Mouse (Mus musculus) embryonic facial prominence, embryonic 15.5 days (tissue): Measurements from ENCODE around the gene Golph3. TPM values are rescaled to one million over a fixed set of nuclear protein-coding genes. Genes with fewer than 3 reads are reported as not detected.
"Not testable (repeated sequence)": the region's sequence is repeated elsewhere in the genome, so short reads cannot be mapped to it uniquely, and the experiment has no call there.

Source experiments
- ATAC-seq: fragments of 200-750 bp; cut with Nextera tagmentation; 2 replicates; pipeline ENCODE4 v1.8.0; 2017; ENCODE audit warnings: low read depth, moderate TSS enrichment; ENCODE audit not compliant: insufficient number of reproducible peaks, low FRiP score, low TSS enrichment
- H3K27ac ChIP-seq: fragments of 300-500 bp; sonication (generic); replicated peaks from 2 replicates; pipeline ENCODE4 v1.5.1; 2015; ENCODE audit warnings: mild to moderate bottlenecking, inconsistent platforms
- H3K27me3 ChIP-seq: fragments of 300-500 bp; sonication (generic); 2 replicates; pipeline ENCODE4 v1.6.1; 2015; ENCODE audit warnings: inconsistent platforms
- H3K36me3 ChIP-seq: fragments of 300-500 bp; sonication (generic); 2 replicates; pipeline ENCODE4 v1.6.1; 2015; ENCODE audit warnings: mild to moderate bottlenecking, inconsistent platforms
- H3K4me1 ChIP-seq: fragments of 300-500 bp; sonication (generic); 2 replicates; pipeline ENCODE4 v1.6.1; 2015; ENCODE audit warnings: inconsistent platforms
- H3K4me2 ChIP-seq: fragments of 300-500 bp; sonication (generic); replicated peaks from 2 replicates; pipeline ENCODE4 v1.6.1; 2015; ENCODE audit warnings: mild to moderate bottlenecking, inconsistent platforms
- H3K4me3 ChIP-seq: fragments of 300-500 bp; sonication (generic); replicated peaks from 2 replicates; pipeline ENCODE4 v1.5.1; 2015; ENCODE audit warnings: mild to moderate bottlenecking, inconsistent platforms
- H3K9ac ChIP-seq: fragments of 300-500 bp; sonication (generic); 2 replicates; pipeline ENCODE4 v1.6.1; 2015; ENCODE audit warnings: inconsistent platforms
- H3K9me3 ChIP-seq: fragments of 300-500 bp; sonication (generic); replicated peaks from 2 replicates; pipeline ENCODE4 v1.6.1; 2016; ENCODE audit warnings: inconsistent platforms
- WGBS: fragments of 180-500 bp; shearing (Covaris S2); methylation state at CpG from one replicate; pipeline ENCODE4 v1.1.7; 2015; 5-methylcytosine and 5-hydroxymethylcytosine counted together
- polyA plus RNA-seq: library from polyadenylated mRNA; unstranded; fragments of >200 nt; fragmentation: Nextera tagmentation; extraction: Ambion mirVana; gene quantifications from 2 replicates; pipeline ENCODE4 v1.2.1, GENCODE M21; 2015

The Golph3 gene
- polyA plus RNA-seq, 1 experiment from 2014 or later: 93.5 TPM

DNA sequence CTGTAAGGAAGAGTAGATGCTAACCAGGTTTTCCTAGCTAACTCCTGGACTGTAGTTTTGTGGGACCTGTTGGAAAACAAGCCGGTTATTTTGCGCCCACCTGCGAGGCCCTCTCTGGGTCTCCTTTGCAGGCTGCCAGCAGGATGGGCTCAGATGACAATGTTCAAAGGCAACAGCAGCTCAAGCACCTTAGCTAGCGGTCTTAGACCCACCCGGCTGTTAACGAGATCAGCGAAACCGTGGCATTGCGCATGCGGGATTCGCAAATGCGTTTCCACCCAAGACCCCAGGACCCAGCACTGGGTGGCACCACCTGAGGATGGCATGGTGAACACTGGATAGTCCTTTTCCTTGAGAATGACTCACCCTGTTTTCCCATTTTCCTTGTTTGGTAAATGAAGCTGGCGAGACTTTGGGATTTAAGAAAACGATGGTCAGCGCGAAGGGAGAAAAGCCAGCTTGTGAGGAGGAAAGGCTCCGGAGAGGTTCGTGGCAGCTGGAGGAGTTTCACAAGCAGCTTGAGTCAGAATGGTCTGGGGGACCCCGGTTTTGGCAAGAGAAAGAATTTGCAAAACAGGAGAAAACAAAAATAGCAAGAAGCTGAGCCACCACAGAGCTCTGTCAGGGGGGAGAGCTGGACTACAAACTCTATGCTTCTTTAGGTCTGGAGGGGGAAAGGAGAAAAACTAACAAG, 39.4 kb downstream of the Golph3 start:
- no peaks in the 10 kb centered on the region for H3K4me1 ChIP-seq
- no peaks in the 10 kb centered on the region for H3K27me3 ChIP-seq
- H3K27ac ChIP-seq: no peak overlapping the region
- H3K9ac ChIP-seq: no peak overlapping the region
- H3K4me2 ChIP-seq: no peak overlapping the region
- H3K36me3 ChIP-seq: peaks cover 59% of the 10 kb centered on the region
- no peak overlapping the region for H3K4me3 ChIP-seq
- H3K9me3 ChIP-seq: no peaks in the 10 kb centered on the region
- 75% methylated on average over 19 of the region's 19 CpGs for WGBS
- no peak for ATAC-seq

DNA sequence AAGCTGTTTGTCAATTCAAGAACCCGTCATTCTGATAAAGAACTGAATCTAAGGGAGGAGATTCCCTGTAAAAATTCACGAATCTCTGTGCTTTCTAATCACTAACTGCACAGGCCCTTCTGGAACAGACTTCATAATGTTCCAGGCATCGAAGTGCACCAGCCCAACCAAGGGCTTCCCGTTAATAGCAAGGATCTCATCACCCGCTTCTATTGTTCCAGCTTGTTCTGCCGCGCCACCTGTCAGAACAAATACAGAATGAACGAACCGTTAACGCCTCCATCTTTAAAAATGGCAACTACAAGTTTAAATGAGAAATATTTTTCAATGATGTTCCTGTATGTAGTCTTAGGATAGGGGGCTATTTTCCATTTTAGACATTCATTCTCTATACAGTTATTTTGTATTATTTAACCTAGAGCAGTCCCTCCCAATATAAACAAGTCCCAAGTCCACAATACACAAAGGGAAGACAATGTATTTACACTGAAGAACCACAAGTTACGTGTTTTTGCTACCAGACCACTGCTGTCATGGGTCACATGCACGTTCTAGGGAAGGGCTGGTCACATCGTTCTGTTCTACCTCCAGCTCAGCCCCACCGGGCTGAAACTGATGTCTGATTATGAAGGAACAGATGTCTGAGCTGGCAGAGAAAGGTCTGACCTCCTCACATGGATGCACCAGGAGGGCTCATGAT, 40.9 kb downstream of the Golph3 start:
- no peak for ATAC-seq
- H3K4me3 ChIP-seq: no peak overlapping the region
- H3K36me3 ChIP-seq: peaks cover 54% of the 10 kb centered on the region
- H3K9me3 ChIP-seq: no peaks in the 10 kb centered on the region
- H3K4me1 ChIP-seq: 0 out of 2 replicates have a peak, but pooled peaks cover 4% of the 10 kb centered on the region
- H3K27ac ChIP-seq: no peak overlapping the region
- H3K4me2 ChIP-seq: no peak overlapping the region
- WGBS: 87% methylated on average over 14 of the region's 14 CpGs
- no peak overlapping the region for H3K9ac ChIP-seq
- H3K27me3 ChIP-seq: no peaks in the 10 kb centered on the region

DNA sequence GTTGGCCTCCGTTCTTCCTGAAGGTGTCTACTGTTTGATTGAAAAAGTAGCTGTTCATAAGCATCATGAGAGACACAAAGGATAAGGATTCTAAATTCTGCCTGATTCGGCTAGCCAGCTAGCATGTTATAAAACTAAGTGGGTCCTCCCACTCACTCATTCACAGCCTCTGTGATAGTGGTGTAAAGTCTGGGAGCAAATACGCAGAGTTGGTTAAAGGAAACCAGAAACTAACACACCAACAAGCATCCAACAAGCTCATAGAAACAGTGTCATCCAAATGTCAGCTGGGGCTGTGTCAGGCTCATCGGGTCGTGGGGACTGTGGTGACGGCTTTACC, 41.4 kb downstream of the Golph3 start:
- Histone ChIP-seq H3K36me3 (peaks cover 49% of the 10 kb centered on the region), H3K4me3 (no peak overlapping the region), H3K4me2 (no peak overlapping the region), H3K4me1 (0 out of 2 replicates have a peak, but pooled peaks cover 4% of the 10 kb centered on the region), H3K9me3 (no peaks in the 10 kb centered on the region), H3K27ac (no peak overlapping the region), H3K9ac (no peak overlapping the region), H3K27me3 (no peaks in the 10 kb centered on the region)
- 87% methylated on average over 6 of the region's 6 CpGs for WGBS
- ATAC-seq: no peak

DNA sequence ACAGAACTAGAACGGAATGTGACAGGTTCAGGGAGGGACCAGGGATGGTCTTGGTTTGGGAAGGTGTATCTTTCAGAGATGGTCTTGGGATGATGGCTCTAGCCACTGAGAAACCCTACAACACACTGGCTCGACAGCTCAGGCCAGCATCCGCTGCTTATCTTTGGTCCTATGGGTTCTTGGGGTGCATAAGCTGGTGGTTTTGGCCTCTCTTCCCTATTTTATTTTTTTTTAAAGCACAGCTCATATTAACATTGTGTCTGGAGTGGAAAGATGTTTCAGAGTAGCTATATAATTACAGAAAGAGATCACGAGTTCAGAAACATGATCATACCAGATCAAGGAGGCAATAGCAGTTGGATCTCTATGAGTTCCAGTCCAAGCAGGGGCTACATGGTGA, 42.8 kb downstream of the Golph3 start:
- 84% methylated on average over 4 of the region's 4 CpGs for WGBS
- Histone ChIP-seq H3K4me1 (0 out of 2 replicates have a peak, but pooled peaks cover 6% of the 10 kb centered on the region), H3K36me3 (peaks cover 46% of the 10 kb centered on the region)

DNA sequence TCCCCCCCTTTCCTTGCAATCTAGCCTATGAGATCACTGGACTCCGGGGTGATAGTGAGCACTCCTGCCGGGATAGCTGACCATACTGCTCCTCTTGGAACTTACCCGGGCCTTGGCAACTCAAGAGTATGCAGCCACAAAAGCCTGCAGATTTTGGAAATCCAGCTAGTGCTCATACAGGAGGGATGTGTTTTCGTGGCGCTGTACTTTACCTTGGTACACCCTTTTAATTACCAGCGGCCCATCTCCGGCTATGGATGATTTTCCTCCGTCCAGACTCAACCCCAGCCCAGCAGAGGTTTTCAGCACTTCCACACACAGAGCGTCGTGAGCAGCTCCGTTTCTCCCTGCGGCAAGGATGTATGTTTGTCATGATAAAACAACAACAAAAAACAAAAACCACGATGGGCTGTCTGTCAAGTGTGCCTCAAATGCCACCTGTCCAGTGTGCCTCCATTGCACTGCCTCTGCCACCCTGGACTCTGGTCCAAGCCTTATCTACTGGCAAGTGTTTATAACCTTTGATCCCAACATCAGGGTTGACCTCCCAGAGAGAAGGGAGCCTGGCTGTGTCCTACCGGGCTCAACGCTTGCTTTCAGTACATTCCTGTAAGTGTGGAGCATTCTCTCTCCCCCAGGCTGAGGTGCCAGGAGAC, 44.3 kb downstream of the Golph3 start:
- H3K9ac ChIP-seq: no peak overlapping the region
- WGBS: 79% methylated on average over 15 of the region's 15 CpGs
- no peaks in the 10 kb centered on the region for H3K27me3 ChIP-seq
- H3K27ac ChIP-seq: no peak overlapping the region
- no peak overlapping the region for H3K4me3 ChIP-seq
- H3K4me2 ChIP-seq: no peak overlapping the region
- H3K9me3 ChIP-seq: no peaks in the 10 kb centered on the region
- ATAC-seq: no peak
- H3K36me3 ChIP-seq: peaks cover 34% of the 10 kb centered on the region
- H3K4me1 ChIP-seq: 0 out of 2 replicates have a peak, but pooled peaks cover 6% of the 10 kb centered on the region

More for the DNA sequence above, 42.8 kb downstream of the Golph3 start:
- no peaks in the 10 kb centered on the region for H3K9me3 ChIP-seq
- no peak overlapping the region for H3K4me2 ChIP-seq
- H3K9ac ChIP-seq: no peak overlapping the region
- H3K27me3 ChIP-seq: no peaks in the 10 kb centered on the region
- H3K27ac ChIP-seq: no peak overlapping the region
- no peak overlapping the region for H3K4me3 ChIP-seq
- ATAC-seq: no peak

DNA sequence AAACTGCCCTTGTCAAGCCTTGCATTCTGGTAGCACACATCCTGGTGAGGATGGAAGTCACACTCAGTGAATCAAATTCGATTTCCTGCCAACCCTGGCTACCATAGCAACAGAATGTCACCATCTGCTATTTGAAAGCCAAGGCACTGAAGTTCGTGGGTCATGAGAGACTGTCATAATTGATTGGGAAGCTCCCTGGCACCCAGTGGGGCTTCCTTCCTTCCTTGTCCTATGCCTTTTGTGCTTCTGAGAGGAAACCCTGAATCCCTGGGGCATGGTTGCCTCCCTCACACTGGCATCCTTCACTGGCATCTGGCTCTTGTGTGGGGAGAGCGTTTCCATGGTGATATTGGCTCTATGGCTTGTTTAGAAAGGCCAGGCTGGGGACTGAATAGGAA, 44.8 kb downstream of the Golph3 start:
- no peak for ATAC-seq
- Histone ChIP-seq H3K4me2 (no peak overlapping the region), H3K9ac (no peak overlapping the region), H3K4me3 (no peak overlapping the region), H3K27ac (no peak overlapping the region), H3K9me3 (no peaks in the 10 kb centered on the region), H3K27me3 (no peaks in the 10 kb centered on the region), H3K4me1 (peaks cover 6% of the 10 kb centered on the region; the same call in 1 of the 2 replicates), H3K36me3 (peaks cover 29% of the 10 kb centered on the region)
- 51% methylated on average over 3 of the region's 3 CpGs for WGBS

DNA sequence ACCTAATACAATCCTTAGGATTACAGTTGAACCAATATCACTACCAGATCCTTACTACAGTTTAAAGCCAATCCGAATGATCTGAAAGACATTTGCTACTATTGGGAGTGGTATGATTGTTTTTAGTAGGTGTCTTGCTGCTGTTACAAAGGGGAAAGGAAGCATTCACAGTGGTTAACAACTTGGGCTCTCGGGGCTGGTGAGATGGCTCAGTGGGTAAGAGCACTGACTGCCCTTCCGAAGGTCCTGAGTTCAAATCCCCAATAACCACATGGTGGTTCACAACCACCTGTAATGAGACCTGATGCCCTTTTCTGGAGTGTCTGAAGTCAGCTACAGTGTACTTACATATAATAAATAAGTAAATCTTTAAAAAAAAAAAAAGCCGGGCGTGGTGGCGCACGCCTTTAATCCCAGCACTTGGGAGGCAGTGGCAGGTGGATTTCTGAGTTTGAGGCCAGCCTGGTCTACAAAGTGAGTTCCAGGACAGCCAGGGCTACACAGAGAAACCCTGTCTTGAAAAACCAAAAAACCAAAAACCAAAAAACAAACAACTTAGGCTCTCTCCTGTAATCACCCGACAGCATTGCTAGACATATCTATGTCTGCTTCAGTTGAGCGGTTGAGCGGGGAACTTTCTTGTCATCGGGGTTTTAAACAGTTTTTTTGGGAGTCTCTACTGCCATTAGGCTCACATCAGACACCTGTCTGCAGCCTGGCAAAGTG, 45.5 kb downstream of the Golph3 start:
- not testable (repeated sequence) for ATAC-seq, H3K9ac ChIP-seq, H3K9me3 ChIP-seq, H3K27me3 ChIP-seq, H3K4me3 ChIP-seq, H3K27ac ChIP-seq, H3K4me2 ChIP-seq
- 92% methylated on average over 11 of the region's 11 CpGs for WGBS
- peaks cover 13% of the 10 kb centered on the region for H3K4me1 ChIP-seq
- H3K36me3 ChIP-seq: peaks cover 25% of the 10 kb centered on the region

DNA sequence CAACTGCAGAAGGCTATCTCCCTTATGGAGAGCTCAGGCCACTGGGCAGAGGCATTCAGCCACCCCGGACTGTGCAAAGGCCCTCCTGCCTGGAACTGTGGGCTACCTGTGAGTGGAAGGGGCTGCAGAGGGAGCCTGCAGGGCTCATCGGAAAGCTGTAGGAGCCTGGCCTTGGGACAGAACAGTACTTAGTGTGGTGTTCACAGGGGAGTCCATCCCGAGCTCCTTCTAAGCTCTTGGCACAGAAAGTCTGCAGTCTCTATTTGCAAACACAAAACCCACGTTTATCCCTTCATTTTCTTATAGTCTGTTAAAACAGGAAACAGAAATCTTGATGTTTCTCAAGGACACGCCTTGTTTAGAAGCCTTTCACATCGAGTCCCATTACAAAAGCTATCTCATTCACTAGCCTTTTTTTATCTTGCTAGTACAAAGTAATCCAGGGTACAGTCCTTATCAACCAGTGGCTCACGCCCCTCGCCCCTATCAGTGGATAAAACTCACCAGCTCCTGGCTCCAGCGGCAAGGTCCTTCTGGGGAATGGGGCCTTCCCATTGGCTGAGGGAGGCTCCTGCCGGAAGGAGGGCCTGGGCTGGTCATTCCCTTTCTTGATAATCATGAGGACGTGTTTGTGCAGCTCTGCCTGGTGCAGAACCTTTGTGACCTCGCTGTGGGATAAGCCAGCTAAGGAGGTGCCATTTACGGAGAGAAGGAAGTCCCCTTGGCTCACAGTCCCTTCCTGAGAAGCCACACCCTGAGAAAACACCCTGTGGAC, 46.2 kb downstream of the Golph3 start:
- ATAC-seq: no peak
- H3K9me3 ChIP-seq: no peaks in the 10 kb centered on the region
- no peak overlapping the region for H3K27ac ChIP-seq
- no peak overlapping the region for H3K4me2 ChIP-seq
- H3K27me3 ChIP-seq: no peaks in the 10 kb centered on the region
- no peak overlapping the region for H3K9ac ChIP-seq
- H3K4me3 ChIP-seq: no peak overlapping the region
- H3K36me3 ChIP-seq: peaks cover 20% of the 10 kb centered on the region; the same call in 1 of the 2 replicates
- WGBS: 66% methylated on average over 13 of the region's 13 CpGs
- peaks cover 15% of the 10 kb centered on the region for H3K4me1 ChIP-seq

DNA sequence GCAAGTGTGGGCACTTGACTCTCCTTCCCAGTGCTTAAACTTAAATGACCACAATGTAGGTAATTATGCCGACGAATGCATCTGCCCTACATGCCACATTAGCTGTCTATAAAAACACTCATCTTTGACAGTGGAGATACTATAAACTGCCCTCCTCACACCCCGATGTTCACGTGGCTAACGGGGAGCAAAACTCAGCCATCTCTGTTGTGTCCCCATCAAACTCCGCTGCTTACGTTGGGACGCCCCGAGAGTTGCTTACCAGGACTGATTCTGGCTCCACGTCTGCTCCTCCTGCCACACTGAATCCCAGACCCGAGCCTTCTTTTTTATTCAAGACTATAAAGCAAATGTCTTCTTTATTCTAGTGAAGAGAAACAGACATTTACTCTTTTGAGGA, 47.1 kb downstream of the Golph3 start:
- WGBS: 81% methylated on average over 11 of the region's 11 CpGs
- peaks cover 17% of the 10 kb centered on the region; the same call in 1 of the 2 replicates for H3K36me3 ChIP-seq
- no peak for ATAC-seq

DNA sequence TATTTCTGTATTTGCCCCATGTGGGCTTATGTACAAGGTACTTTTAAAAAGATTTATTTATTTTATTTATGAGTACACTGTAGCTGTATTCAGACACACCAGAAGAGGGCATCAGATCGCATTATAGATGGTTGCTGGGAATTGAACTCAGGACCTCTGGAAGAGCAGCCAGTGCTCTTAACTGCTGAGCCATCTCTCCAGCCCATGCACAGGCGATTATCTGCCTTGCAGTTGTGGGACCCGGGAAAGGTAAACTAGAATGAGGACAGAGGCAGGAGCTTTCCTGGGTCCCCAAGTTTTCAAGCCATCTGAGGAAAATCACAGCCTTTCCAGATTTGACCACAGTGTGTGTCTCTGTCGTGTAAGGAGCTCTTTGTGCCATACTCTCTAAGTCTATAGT, 47.6 kb downstream of the Golph3 start:
- Histone ChIP-seq H3K9ac (no peak overlapping the region), H3K27me3 (no peaks in the 10 kb centered on the region), H3K4me1 (peaks cover 23% of the 10 kb centered on the region), H3K4me3 (no peak overlapping the region), H3K4me2 (no peak overlapping the region), H3K27ac (no peak overlapping the region), H3K9me3 (no peaks in the 10 kb centered on the region), H3K36me3 (peaks cover 15% of the 10 kb centered on the region)
- WGBS: 77% methylated on average over 4 of the region's 4 CpGs
- ATAC-seq: no peak

More for the DNA sequence above, 47.1 kb downstream of the Golph3 start:
- Histone ChIP-seq H3K9ac (no peak overlapping the region), H3K9me3 (no peaks in the 10 kb centered on the region), H3K4me1 (peaks cover 18% of the 10 kb centered on the region), H3K27me3 (no peaks in the 10 kb centered on the region), H3K4me2 (no peak overlapping the region), H3K27ac (no peak overlapping the region), H3K4me3 (no peak overlapping the region)
